Mouse (Mus musculus) myocyte (in vitro differentiated cells): Measurements from ENCODE around the gene Btbd3. TPM values are rescaled to one million over a fixed set of nuclear protein-coding genes. Genes with fewer than 3 reads are reported as not detected.

Source experiments
- H3K27me3 ChIP-seq: one replicate; pipeline ENCODE4 v1.6.1; 2011; ENCODE audit not compliant: control insufficient read depth, insufficient read depth, insufficient read length
- H3K36me3 ChIP-seq: one replicate; pipeline ENCODE4 v1.6.1; 2011; ENCODE audit not compliant: control insufficient read depth, insufficient read depth
- H3K4me2 ChIP-seq: one replicate; pipeline ENCODE4 v1.6.1; 2011; ENCODE audit warnings: low read depth, control low read depth
- H3K4me3 ChIP-seq: one replicate; pipeline ENCODE4 v1.5.1; 2011; ENCODE audit warnings: mild to moderate bottlenecking, control low read depth, moderate library complexity
- H3K79me2 ChIP-seq: one replicate; pipeline ENCODE4 v1.6.1; 2011; ENCODE audit not compliant: control insufficient read depth, insufficient read depth
- H3ac ChIP-seq: one replicate; pipeline ENCODE4 v1.6.1; 2011; ENCODE audit not compliant: control insufficient read depth, insufficient read length
- CEBPB ChIP-seq: IDR thresholded peaks from 2 replicates; pipeline ENCODE4 v1.6.1; 2011; ENCODE audit warnings: mild to moderate bottlenecking, moderate library complexity; ENCODE audit not compliant: poor library complexity, insufficient read depth, severe bottlenecking
- E2F4 ChIP-seq: IDR thresholded peaks from one replicate; pipeline ENCODE4 v1.6.1; 2011; ENCODE audit warnings: mild to moderate bottlenecking, control low read depth, moderate library complexity; ENCODE audit not compliant: insufficient read depth
- MAX ChIP-seq: IDR thresholded peaks from one replicate; pipeline ENCODE4 v1.6.1; 2011; ENCODE audit warnings: low read depth, mild to moderate bottlenecking, control low read depth
- MYOD1 ChIP-seq, 3 experiments: IDR thresholded peaks; one replicate each; pipeline ENCODE4 v1.6.1; 2011; ENCODE audit warnings: control low read depth in 2 of 3, low read depth in 2 of 3, mild to moderate bottlenecking in 2 of 3, moderate library complexity in 1 of 3; ENCODE audit not compliant: insufficient read length in 2 of 3, control insufficient read depth in 1 of 3
- MYOG ChIP-seq, 3 experiments: IDR thresholded peaks; one replicate each; pipeline ENCODE4 v1.6.1; 2011; ENCODE audit warnings: control low read depth in 2 of 3, low read depth in 2 of 3, mild to moderate bottlenecking in 2 of 3; ENCODE audit not compliant: insufficient read length in 2 of 3, control insufficient read depth in 1 of 3, insufficient read depth in 1 of 3
- POLR2A ChIP-seq: IDR thresholded peaks from one replicate; pipeline ENCODE4 v1.6.1; 2011; ENCODE audit warnings: low read depth, mild to moderate bottlenecking, control low read depth, moderate library complexity; ENCODE audit not compliant: insufficient read length
- POLR2AphosphoS2 ChIP-seq: IDR thresholded peaks from one replicate; pipeline ENCODE4 v1.6.1; 2011; ENCODE audit warnings: low read depth, control low read depth; ENCODE audit not compliant: insufficient read length
- REST ChIP-seq: IDR thresholded peaks from one replicate; pipeline ENCODE4 v1.6.1; 2011; ENCODE audit warnings: mild to moderate bottlenecking, control low read depth, moderate library complexity; ENCODE audit not compliant: insufficient read depth, insufficient read length
- SRF ChIP-seq: IDR thresholded peaks from one replicate; pipeline ENCODE4 v1.6.1; 2011; ENCODE audit warnings: low read depth; ENCODE audit not compliant: control insufficient read depth, insufficient read length
- TCF12 ChIP-seq: IDR thresholded peaks from one replicate; pipeline ENCODE4 v1.6.1; 2011; ENCODE audit warnings: mild to moderate bottlenecking, control low read depth; ENCODE audit not compliant: poor library complexity, insufficient read depth, severe bottlenecking
- TCF3 ChIP-seq: IDR thresholded peaks from one replicate; pipeline ENCODE4 v1.6.1; 2011; ENCODE audit warnings: low read depth, control low read depth; ENCODE audit not compliant: insufficient read length
- USF1 ChIP-seq: IDR thresholded peaks from one replicate; pipeline ENCODE4 v1.6.1; 2011; ENCODE audit warnings: low read depth, mild to moderate bottlenecking, control low read depth, moderate library complexity
- polyA plus RNA-seq: library from polyadenylated mRNA; unstranded; fragments of >200 nt; fragmentation: generic; extraction: Trizol; gene quantifications from one replicate; pipeline ENCODE4 v1.2.1, GENCODE M21; 2012; ENCODE audit warnings: missing spikeins

Btbd3 gene
- polyA plus RNA-seq, 1 experiment = 2.9 TPM

DNA sequence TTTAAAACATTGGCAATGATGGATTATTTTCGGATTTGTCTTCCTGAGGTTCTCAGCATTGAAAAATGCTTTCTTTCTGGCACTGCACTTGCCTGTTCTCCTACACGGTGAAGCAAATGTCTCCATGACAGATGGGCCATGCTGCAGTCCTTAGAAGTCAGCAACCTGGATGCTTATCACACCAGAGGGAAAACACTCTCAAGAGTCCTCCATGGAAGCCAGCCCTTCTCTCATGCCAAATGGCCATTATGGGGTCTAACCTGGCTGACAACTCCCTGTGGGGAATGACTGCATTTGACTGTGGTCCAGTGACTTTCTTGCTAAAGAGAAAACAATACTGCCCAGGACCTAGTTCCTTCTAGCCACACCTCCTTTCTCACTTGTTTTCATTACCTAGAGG is 166.0 kb downstream of the Btbd3 start:
- no peak overlapping the region for H3K4me3 ChIP-seq
- no peak overlapping the region for H3ac ChIP-seq
- no peaks in the 10 kb centered on the region for H3K27me3 ChIP-seq
- no peak overlapping the region for H3K4me2 ChIP-seq
- no peaks in the 10 kb centered on the region for H3K36me3 ChIP-seq
- H3K79me2 ChIP-seq = no peaks in the 10 kb centered on the region
- no peak for TF ChIP-seq E2F4

DNA sequence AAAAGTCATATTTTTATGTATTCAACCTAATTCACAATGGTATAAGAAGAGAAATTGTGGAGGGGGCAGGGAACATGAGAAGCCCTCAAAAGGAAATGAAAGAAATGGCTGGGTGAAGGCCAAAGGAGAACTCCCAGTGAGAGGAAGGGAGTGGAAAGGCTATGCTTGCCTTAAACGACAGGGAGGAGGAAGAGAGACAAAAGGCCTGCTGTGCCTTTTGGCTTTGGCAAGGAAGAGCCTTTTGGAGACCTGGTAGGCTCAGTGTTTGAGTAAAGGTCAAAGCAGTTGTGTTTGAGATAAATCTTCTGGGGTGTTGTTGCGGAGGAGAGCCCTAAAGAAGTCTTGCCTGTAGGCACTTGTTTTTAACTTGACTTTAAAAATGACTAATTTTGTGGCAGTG is 175.6 kb downstream of the Btbd3 start:
- H3K4me3 ChIP-seq = no peak overlapping the region
- H3K27me3 ChIP-seq = no peaks in the 10 kb centered on the region
- no peaks in the 10 kb centered on the region for H3K36me3 ChIP-seq
- no peaks in the 10 kb centered on the region for H3K79me2 ChIP-seq
- H3K4me2 ChIP-seq = no peak overlapping the region
- no peak for TF ChIP-seq MAX
- TF ChIP-seq USF1 = no peak
- TF ChIP-seq E2F4 = no peak
- no peak for TF ChIP-seq POLR2AphosphoS2
- TF ChIP-seq TCF3 = no peak
- TF ChIP-seq POLR2A = no peak
- no peak for TF ChIP-seq CEBPB
- TF ChIP-seq TCF12 = no peak
- TF ChIP-seq MYOG (IDR thresholded peaks at IDR 0.05; ENCODE audit: control insufficient read depth in 1 of 3, insufficient read depth in 1 of 3, insufficient read length in 2 of 3, low read depth in 2 of 3) = no peak
- TF ChIP-seq SRF = no peak
- no peak for TF ChIP-seq MYOD1 (IDR thresholded peaks at IDR 0.05; ENCODE audit: control insufficient read depth in 1 of 3, insufficient read length in 2 of 3, low read depth in 2 of 3)
- no peak for TF ChIP-seq REST
- H3ac ChIP-seq = no peak overlapping the region

DNA sequence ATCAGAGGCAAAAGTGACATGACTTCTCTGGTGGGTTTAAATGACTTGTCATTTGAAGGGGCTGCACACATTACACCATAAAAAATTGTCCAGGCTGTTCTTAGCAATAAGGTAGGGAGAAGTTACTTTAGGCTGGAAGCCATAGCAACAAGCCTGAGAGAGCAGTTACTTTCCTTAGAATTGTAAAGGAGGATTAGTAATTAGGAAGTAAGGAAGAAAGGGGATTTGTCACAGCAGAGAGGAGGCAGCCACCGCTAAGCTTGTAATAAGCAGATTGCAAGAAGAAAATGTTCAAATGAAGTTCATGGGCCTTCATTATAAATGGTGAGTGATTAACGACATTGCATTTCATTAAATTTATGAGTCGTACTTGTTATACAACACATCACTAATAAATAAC is 190.1 kb downstream of the Btbd3 start:
- Histone ChIP-seq H3K4me3 (no peak overlapping the region), H3K36me3 (no peaks in the 10 kb centered on the region), H3K79me2 (no peaks in the 10 kb centered on the region), H3ac (no peak overlapping the region), H3K4me2 (no peak overlapping the region), H3K27me3 (no peaks in the 10 kb centered on the region)
- TF ChIP-seq MAX (no peak), CEBPB (no peak), TCF12 (no peak), TCF3 (no peak), USF1 (no peak), MYOD1 (IDR thresholded peaks at IDR 0.05; ENCODE audit: control insufficient read depth in 1 of 3, insufficient read length in 2 of 3, low read depth in 2 of 3) (no peak), MYOG (IDR thresholded peaks at IDR 0.05; ENCODE audit: control insufficient read depth in 1 of 3, insufficient read depth in 1 of 3, insufficient read length in 2 of 3, low read depth in 2 of 3) (no peak), REST (no peak), POLR2A (no peak), E2F4 (no peak), SRF (no peak)

DNA sequence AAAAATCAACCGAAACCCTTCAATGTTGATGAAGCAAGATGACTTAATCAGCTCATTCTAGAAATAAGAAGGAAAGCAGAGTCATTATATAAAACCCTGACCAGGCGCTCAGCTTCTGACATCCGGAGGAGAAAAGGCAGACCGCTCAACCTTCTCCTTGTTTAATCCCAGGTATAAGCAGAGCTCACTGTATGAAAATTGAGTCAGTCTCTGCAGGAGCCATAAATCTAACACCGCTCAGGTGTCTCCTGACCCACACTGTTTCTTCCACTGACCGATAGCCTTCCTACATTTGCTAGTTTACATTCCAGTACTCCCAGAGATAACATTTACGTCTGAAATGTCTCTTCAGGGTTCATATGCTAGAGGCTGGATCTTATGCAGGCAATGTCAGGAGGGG is 190.6 kb downstream of the Btbd3 start:
- no peak overlapping the region for H3K4me3 ChIP-seq
- TF ChIP-seq USF1 (no peak), POLR2AphosphoS2 (no peak)
- no peaks in the 10 kb centered on the region for H3K36me3 ChIP-seq
- H3ac ChIP-seq = no peak overlapping the region
- H3K79me2 ChIP-seq = no peaks in the 10 kb centered on the region
- H3K27me3 ChIP-seq = no peaks in the 10 kb centered on the region
- no peak overlapping the region for H3K4me2 ChIP-seq

DNA sequence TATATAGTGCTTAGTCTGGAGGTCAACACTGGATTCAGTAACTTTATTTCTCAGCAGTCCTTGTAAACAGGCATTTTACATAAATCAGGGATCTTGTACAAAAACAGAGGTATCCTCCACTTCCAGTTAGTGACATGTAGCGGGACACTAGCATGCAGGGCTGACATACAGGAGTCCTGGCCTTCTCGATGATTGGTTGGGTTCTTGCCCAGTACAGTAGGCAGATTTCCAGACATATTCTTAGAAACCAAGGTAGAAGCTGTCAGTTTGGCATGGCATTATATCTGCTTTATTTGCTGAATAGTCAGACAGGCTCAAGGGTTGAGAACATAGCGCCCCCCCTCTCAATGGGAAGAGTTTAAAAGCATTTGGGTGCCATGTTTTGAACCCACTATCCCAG is 191.3 kb downstream of the Btbd3 start:
- no peak overlapping the region for H3K4me3 ChIP-seq
- H3K79me2 ChIP-seq = no peaks in the 10 kb centered on the region
- TF ChIP-seq USF1 (no peak), SRF (no peak), MYOD1 (IDR thresholded peaks at IDR 0.05; ENCODE audit: control insufficient read depth in 1 of 3, insufficient read length in 2 of 3, low read depth in 2 of 3) (no peak), POLR2AphosphoS2 (no peak), POLR2A (no peak), MAX (no peak), TCF12 (no peak), E2F4 (no peak), REST (no peak), CEBPB (no peak), MYOG (IDR thresholded peaks at IDR 0.05; ENCODE audit: control insufficient read depth in 1 of 3, insufficient read depth in 1 of 3, insufficient read length in 2 of 3, low read depth in 2 of 3) (no peak)
- H3K4me2 ChIP-seq = no peak overlapping the region
- H3K36me3 ChIP-seq = no peaks in the 10 kb centered on the region
- H3ac ChIP-seq = no peak overlapping the region
- no peaks in the 10 kb centered on the region for H3K27me3 ChIP-seq
